Mouse (Mus musculus) midbrain, postnatal 0 days (tissue): Measurements from ENCODE around the gene AI467606. TPM values are rescaled to one million over a fixed set of nuclear protein-coding genes. Genes with fewer than 3 reads are reported as not detected.

ENCODE experiments used
- ATAC-seq: fragments of 200-750 bp; cut with Nextera tagmentation; 2 replicates; pipeline ENCODE4 v1.8.0; 2017; ENCODE audit warnings: moderate number of reproducible peaks, mild to moderate bottlenecking, moderate TSS enrichment, moderate library complexity; ENCODE audit not compliant: low FRiP score
- DNase-seq: peaks from one replicate; pipeline ENCODE4 v3.0.0-alpha.2; 2015; ENCODE audit warnings: low spot score
- H3K27ac ChIP-seq: fragments of 300-500 bp; sonication (generic); 2 replicates; pipeline ENCODE4 v1.5.1; 2014; ENCODE audit warnings: low read depth, mild to moderate bottlenecking, low read length, mixed read lengths
- H3K27me3 ChIP-seq: fragments of 300-500 bp; sonication (generic); 2 replicates; pipeline ENCODE4 v1.6.1; 2014; ENCODE audit warnings: low read length, control low read depth, mixed read lengths; ENCODE audit not compliant: insufficient read depth
- H3K36me3 ChIP-seq: fragments of 300-500 bp; sonication (generic); 2 replicates; pipeline ENCODE4 v1.6.1; 2014; ENCODE audit warnings: low read length, control low read depth, mixed read lengths; ENCODE audit not compliant: insufficient read depth
- H3K4me1 ChIP-seq: fragments of 300-500 bp; sonication (generic); 2 replicates; pipeline ENCODE4 v1.6.1; 2014; ENCODE audit warnings: mild to moderate bottlenecking, control low read depth, antibody characterized with exemption, low read length, mixed read lengths; ENCODE audit not compliant: insufficient read depth
- H3K4me2 ChIP-seq: fragments of 300-500 bp; sonication (generic); 2 replicates; pipeline ENCODE4 v1.6.1; 2014; ENCODE audit warnings: low read depth, mild to moderate bottlenecking, low read length, mixed read lengths; ENCODE audit not compliant: poor library complexity, severe bottlenecking
- H3K4me3 ChIP-seq: fragments of 300-500 bp; sonication (generic); 2 replicates; pipeline ENCODE4 v1.5.1; 2014; ENCODE audit warnings: low read depth, mild to moderate bottlenecking, low read length, moderate library complexity
- H3K9ac ChIP-seq: fragments of 300-500 bp; sonication (generic); replicated peaks from 2 replicates; pipeline ENCODE4 v1.6.1; 2014; ENCODE audit warnings: mild to moderate bottlenecking, low read length, moderate library complexity, mixed read lengths; ENCODE audit not compliant: poor library complexity, severe bottlenecking
- H3K9me3 ChIP-seq: fragments of 300-500 bp; sonication (generic); 2 replicates; pipeline ENCODE4 v1.6.1; 2016; ENCODE audit warnings: low read length, control low read depth
- CTCF ChIP-seq: IDR thresholded peaks from 2 replicates; pipeline ENCODE4 v1.5.1; 2016; ENCODE audit warnings: antibody characterized with exemption, mild to moderate bottlenecking
- WGBS: fragments of 180-500 bp; shearing (Covaris S2); extraction: QIAGEN DNeasy Blood & Tissue Kit; methylation state at CpG from one replicate; pipeline ENCODE4 v1.1.7; 2014; 5-methylcytosine and 5-hydroxymethylcytosine counted together
- microRNA-seq: library from miRNA; unstranded; fragments of <30 nt; microRNA quantifications from one replicate; pipeline ENCODE4, GENCODE M21; 2016; ENCODE audit warnings: borderline number of aligned reads
- polyA plus RNA-seq: library from polyadenylated mRNA; unstranded; fragments of >200 nt; fragmentation: Nextera tagmentation; extraction: Ambion mirVana; gene quantifications from 2 replicates; pipeline ENCODE4 v1.2.1, GENCODE M21; 2015
- total RNA-seq: library from RNA; depleted of rRNA; stranded (reverse); fragments of >200 nt; gene quantifications from 2 replicates; pipeline ENCODE4 v1.2.3, GENCODE M21; 2014; rRNA removed

The AI467606 gene
- total and polyA plus RNA-seq, 2 experiments from 2014 or later = 1.9 to 5.9 TPM

DNA sequence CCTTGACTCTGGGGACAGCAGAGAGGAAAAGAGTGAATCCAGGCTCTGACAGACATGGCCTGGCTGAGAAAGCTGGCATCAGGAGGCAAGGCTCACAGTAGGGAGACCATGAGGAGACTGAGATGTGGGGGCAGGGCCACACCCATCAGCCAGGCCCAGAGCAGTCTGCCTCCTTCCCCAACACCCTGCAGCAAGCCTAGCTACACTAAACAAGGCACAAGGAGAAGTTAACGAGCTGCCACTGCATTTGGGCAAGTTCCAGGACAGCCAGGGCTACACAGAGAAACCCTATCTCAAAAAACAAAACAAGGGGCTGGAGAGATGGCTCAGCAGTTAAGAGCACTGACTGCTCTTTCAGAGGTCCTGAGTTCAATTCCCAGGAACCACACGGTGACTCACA lies 51.1 kb downstream of the AI467606 start:
- ATAC-seq = no peak
- Histone ChIP-seq H3K4me1 (no peaks in the 10 kb centered on the region), H3K9ac (no peak overlapping the region), H3K4me3 (no peak overlapping the region), H3K27me3 (no peaks in the 10 kb centered on the region), H3K4me2 (no peak overlapping the region), H3K9me3 (no peaks in the 10 kb centered on the region), H3K27ac (no peak overlapping the region), H3K36me3 (no peaks in the 10 kb centered on the region)
- WGBS = 60% methylated on average over 2 of the region's 2 CpGs
- no peak for TF ChIP-seq CTCF
- no peak for DNase-seq

DNA sequence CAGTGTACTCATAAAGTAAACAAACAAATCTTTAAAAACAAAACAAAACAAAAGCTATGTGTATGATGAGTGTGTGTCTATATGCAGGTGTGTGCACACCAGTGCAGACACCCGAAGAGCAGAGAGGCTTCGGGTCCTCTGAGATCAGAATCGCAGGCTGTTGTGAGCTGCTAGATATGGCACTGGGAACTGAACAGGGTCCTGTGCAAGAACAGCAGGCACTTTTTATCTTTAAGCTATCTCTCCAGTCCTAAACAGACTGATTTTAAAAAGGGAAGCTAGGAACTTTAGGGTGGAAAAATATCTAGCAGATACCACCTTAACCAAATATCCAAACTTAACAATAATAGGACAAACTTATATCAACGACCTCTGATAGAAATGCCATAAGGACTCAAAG lies 51.5 kb downstream of the AI467606 start:
- WGBS = 87% methylated on average over 4 of the region's 4 CpGs
- H3K9me3 ChIP-seq = no peaks in the 10 kb centered on the region
- no peak for TF ChIP-seq CTCF
- ATAC-seq (no peak), DNase-seq (no peak)
- no peaks in the 10 kb centered on the region for H3K4me1 ChIP-seq
- no peak overlapping the region for H3K27ac ChIP-seq
- H3K4me2 ChIP-seq = no peak overlapping the region
- H3K27me3 ChIP-seq = no peaks in the 10 kb centered on the region
- no peak overlapping the region for H3K4me3 ChIP-seq
- no peaks in the 10 kb centered on the region for H3K36me3 ChIP-seq
- H3K9ac ChIP-seq = no peak overlapping the region

Small RNA genes lying within 50 kb of the gene (microRNA-seq; reads per million reads assigned to microRNA genes)
- not detected for gene Gm44343

Other genes starting within 250 kb of the AI467606 start
- gene Doc2a, start 243.9 kb upstream of the AI467606 start, total RNA-seq = 53.8 and 64.1 TPM in 2 replicates
- gene Doc2a, start 243.9 kb upstream of the AI467606 start, polyA plus RNA-seq = 36.3 and 41.2 TPM in 2 replicates
- 6.6 and 10.0 TPM in 2 replicates for gene Hirip3, start 229.4 kb upstream of the AI467606 start, total RNA-seq
- 12.2 and 16.3 TPM in 2 replicates for gene Hirip3, start 229.4 kb upstream of the AI467606 start, polyA plus RNA-seq
- 55.0 and 60.3 TPM in 2 replicates for gene Ino80e, start 229.0 kb upstream of the AI467606 start, total RNA-seq
- gene Ino80e, start 229.0 kb upstream of the AI467606 start, polyA plus RNA-seq = 87.8 and 93.5 TPM in 2 replicates
- gene Taok2, start 206.7 kb upstream of the AI467606 start, total RNA-seq = 143 and 160 TPM in 2 replicates
- 45.3 and 47.3 TPM in 2 replicates for gene Taok2, start 206.7 kb upstream of the AI467606 start, polyA plus RNA-seq
- gene Tmem219, start 168.4 kb upstream of the AI467606 start, total RNA-seq = 22.8 and 24.7 TPM in 2 replicates
- gene Tmem219, start 168.4 kb upstream of the AI467606 start, polyA plus RNA-seq = 36.4 and 38.2 TPM in 2 replicates
- gene Kctd13, start 162.5 kb upstream of the AI467606 start, total RNA-seq = 129 and 150 TPM in 2 replicates
- gene Kctd13, start 162.5 kb upstream of the AI467606 start, polyA plus RNA-seq = 166 and 167 TPM in 2 replicates
- 32.3 and 44.5 TPM in 2 replicates for gene Asphd1, start 141.8 kb upstream of the AI467606 start, total RNA-seq
- gene Asphd1, start 141.8 kb upstream of the AI467606 start, polyA plus RNA-seq = 16.2 and 17.6 TPM in 2 replicates
- gene Sez6l2, start 140.8 kb upstream of the AI467606 start, total RNA-seq = 235 and 283 TPM in 2 replicates
- 66.2 and 72.8 TPM in 2 replicates for gene Sez6l2, start 140.8 kb upstream of the AI467606 start, polyA plus RNA-seq
- 193 and 244 TPM in 2 replicates for gene Cdipt, start 115.4 kb upstream of the AI467606 start, total RNA-seq
- 142 and 157 TPM in 2 replicates for gene Cdipt, start 115.4 kb upstream of the AI467606 start, polyA plus RNA-seq
- not detected in 2 replicates for gene Cdiptos, start 115.3 kb upstream of the AI467606 start, total RNA-seq
- 0.72 and 0.79 TPM in 2 replicates for gene Cdiptos, start 115.3 kb upstream of the AI467606 start, polyA plus RNA-seq
- 4.2 and 7.2 TPM in 2 replicates for gene Mvp, start 76.7 kb upstream of the AI467606 start, total RNA-seq
- 3.9 and 4.4 TPM in 2 replicates for gene Mvp, start 76.7 kb upstream of the AI467606 start, polyA plus RNA-seq
- gene Pagr1b, start 74.9 kb upstream of the AI467606 start, total RNA-seq = 2.4 TPM in 1 of 2 replicates, not detected in the other
- 0.66 TPM in 1 of 2 replicates, not detected in the other for gene Pagr1b, start 74.9 kb upstream of the AI467606 start, polyA plus RNA-seq
- 5.3 TPM in 1 of 2 replicates, not detected in the other for gene Pagr1a, start 74.0 kb upstream of the AI467606 start, total RNA-seq
- 33.1 and 41.1 TPM in 2 replicates for gene Pagr1a, start 74.0 kb upstream of the AI467606 start, polyA plus RNA-seq
- gene Gm42742, start 70.3 kb upstream of the AI467606 start, total RNA-seq = 52.3 and 55.5 TPM in 2 replicates
- gene Gm42742, start 70.3 kb upstream of the AI467606 start, polyA plus RNA-seq = 45.3 and 55.5 TPM in 2 replicates
- 102 and 155 TPM in 2 replicates for gene Prrt2, start 70.1 kb upstream of the AI467606 start, total RNA-seq
- 109 and 124 TPM in 2 replicates for gene Prrt2, start 70.1 kb upstream of the AI467606 start, polyA plus RNA-seq
- gene Maz, start 64.3 kb upstream of the AI467606 start, total RNA-seq = 223 and 245 TPM in 2 replicates
- gene Maz, start 64.3 kb upstream of the AI467606 start, polyA plus RNA-seq = 68.3 and 68.6 TPM in 2 replicates
- 2.9 and 4.2 TPM in 2 replicates for gene Kif22, start 48.9 kb upstream of the AI467606 start, total RNA-seq
- gene Kif22, start 48.9 kb upstream of the AI467606 start, polyA plus RNA-seq = 11.3 and 11.5 TPM in 2 replicates
- gene Zg16, start 4.0 kb upstream of the AI467606 start, total RNA-seq = 0.49 TPM in 1 of 2 replicates, not detected in the other
- not detected in 2 replicates for gene Zg16, start 4.0 kb upstream of the AI467606 start, polyA plus RNA-seq
- gene Qprt, start 30.9 kb downstream of the AI467606 start, total RNA-seq = 1.9 TPM in 2 replicates
- 1.7 and 1.8 TPM in 2 replicates for gene Qprt, start 30.9 kb downstream of the AI467606 start, polyA plus RNA-seq
- gene Spn, start 46.5 kb downstream of the AI467606 start, total RNA-seq = 0.16 TPM in 1 of 2 replicates, not detected in the other
- gene Spn, start 46.5 kb downstream of the AI467606 start, polyA plus RNA-seq = not detected in 2 replicates
- 85.7 and 103 TPM in 2 replicates for gene Cd2bp2, start 104.7 kb downstream of the AI467606 start, total RNA-seq
- gene Cd2bp2, start 104.7 kb downstream of the AI467606 start, polyA plus RNA-seq = 62.6 and 64.8 TPM in 2 replicates
- gene Tbc1d10b, start 117.1 kb downstream of the AI467606 start, total RNA-seq = 70.2 and 72.3 TPM in 2 replicates
- 24.5 and 28.7 TPM in 2 replicates for gene Tbc1d10b, start 117.1 kb downstream of the AI467606 start, polyA plus RNA-seq
- 0.90 and 1.4 TPM in 2 replicates for gene Mylpf, start 117.5 kb downstream of the AI467606 start, total RNA-seq
- 1.5 and 2.2 TPM in 2 replicates for gene Mylpf, start 117.5 kb downstream of the AI467606 start, polyA plus RNA-seq
- 37.4 and 39.6 TPM in 2 replicates for gene Zfp553, start 141.7 kb downstream of the AI467606 start, total RNA-seq
- 32.3 TPM in 2 replicates for gene Zfp553, start 141.7 kb downstream of the AI467606 start, polyA plus RNA-seq
- 0.22 and 3.7 TPM in 2 replicates for gene Sept1, start 141.8 kb downstream of the AI467606 start, total RNA-seq
- gene Sept1, start 141.8 kb downstream of the AI467606 start, polyA plus RNA-seq = 4.2 and 5.3 TPM in 2 replicates
- 76.8 and 94.5 TPM in 2 replicates for gene Zfp771, start 152.9 kb downstream of the AI467606 start, total RNA-seq
- gene Zfp771, start 152.9 kb downstream of the AI467606 start, polyA plus RNA-seq = 80.2 and 83.8 TPM in 2 replicates
- gene Dctpp1, start 169.3 kb downstream of the AI467606 start, total RNA-seq = 75.0 and 92.2 TPM in 2 replicates
- gene Dctpp1, start 169.3 kb downstream of the AI467606 start, polyA plus RNA-seq = 120 and 132 TPM in 2 replicates
- gene Sephs2, start 182.7 kb downstream of the AI467606 start, total RNA-seq = 70.0 and 79.3 TPM in 2 replicates
- gene Sephs2, start 182.7 kb downstream of the AI467606 start, polyA plus RNA-seq = 95.1 and 95.2 TPM in 2 replicates
- 0.49 and 0.61 TPM in 2 replicates for gene Itgal, start 204.9 kb downstream of the AI467606 start, total RNA-seq
- gene Itgal, start 204.9 kb downstream of the AI467606 start, polyA plus RNA-seq = 0.22 TPM in 2 replicates